Mouse (Mus musculus) A20 (cell line): ENCODE results near the gene Slc25a42.

ENCODE experiments used
- DNase-seq: peaks from one replicate; pipeline ENCODE4 v3.0.0-alpha.2; 2011; ENCODE audit warnings: low read depth, low spot score

Gene Slc25a42

DNA sequence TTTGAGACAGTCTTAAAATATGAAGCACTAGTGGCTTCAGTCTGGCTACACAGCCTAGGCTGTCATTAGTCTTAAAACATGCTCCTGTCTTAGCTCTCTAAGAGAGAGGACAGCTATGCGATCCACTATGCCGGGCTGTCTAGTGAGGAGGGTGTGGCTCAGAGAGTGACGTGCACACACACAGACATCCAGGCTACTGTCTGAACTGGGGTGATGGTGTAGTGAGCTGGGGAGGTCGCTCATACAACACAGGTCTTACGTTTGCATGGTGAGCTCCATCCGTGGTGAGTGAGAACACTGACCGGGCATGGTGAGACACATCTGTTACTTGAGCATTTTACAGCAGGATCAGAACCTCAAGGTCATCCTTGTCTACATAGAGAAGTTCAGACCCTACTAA is 40.9 kb downstream of the Slc25a42 start:
- peak; percentile 81 for DNase-seq

DNA sequence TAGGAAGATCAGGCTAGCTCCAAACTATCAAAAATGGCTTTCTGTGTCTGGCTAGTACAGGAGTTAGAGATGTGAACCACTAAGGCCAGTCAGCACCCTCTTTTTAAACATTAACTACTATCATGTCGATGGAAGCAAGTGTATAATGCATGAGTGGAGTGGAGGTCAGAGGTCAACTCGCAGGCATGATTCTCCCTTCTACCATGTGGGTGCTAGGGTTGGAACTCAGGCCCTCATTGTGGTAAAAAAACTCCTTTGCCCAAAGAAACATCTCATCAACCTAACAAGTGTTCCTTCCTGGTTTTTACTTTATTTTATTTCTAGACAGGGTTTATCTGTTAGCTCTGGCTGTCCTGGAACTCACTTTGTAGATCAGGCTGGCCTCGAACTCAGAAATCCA is 41.4 kb downstream of the Slc25a42 start:
- peak; percentile 36 for DNase-seq

DNA sequence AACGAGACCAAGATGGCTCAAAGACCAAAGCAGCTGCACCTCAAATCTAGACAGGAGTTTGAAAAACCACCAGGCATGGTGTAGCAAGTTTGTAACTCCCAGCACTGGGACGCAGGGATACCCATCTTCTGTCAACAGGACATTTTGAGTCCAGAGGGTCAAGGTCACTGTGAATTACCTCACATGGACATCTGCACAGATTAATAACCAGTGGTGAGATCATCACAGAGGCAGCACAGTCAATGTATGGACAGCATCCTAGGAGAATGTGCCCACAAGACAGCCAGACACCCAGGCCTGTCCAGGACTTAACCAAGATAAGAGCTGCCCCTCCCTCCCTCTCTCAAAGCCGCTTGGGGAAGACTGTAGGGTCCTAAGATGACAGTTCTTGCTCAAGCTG is 42.0 kb downstream of the Slc25a42 start:
- DNase-seq: peak; percentile 42

DNA sequence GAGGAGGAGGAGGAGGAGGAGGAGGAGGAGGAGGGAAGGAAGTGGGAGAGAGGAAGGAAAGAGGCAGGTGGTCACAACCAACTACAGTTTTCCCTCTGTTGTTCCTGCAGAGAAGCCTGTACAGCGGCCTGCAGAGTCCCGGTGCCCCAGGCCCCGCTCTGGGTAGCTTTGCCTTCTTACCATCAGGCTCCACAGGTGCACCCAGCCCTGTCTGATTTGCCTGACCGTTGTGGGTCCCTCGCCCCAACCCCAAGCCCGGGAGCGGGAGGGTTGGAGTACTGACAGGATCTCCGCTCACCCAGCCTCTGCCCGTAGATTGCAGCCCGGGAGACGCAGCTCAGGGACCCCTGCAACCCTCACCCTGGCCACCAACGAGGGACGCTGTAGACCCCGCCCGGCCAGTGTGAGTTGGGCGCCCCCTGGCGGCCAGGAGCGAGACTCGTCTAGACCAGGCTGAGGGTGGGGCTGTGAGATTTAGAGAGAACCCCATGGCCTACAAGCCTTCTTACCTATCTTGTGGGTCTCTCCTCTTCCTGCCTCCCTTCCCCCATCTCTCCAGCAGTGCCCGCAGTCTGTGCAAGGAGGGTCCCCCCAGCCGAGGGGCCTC is 45.5 kb downstream of the Slc25a42 start:
- DNase-seq: peak; percentile 79

DNA sequence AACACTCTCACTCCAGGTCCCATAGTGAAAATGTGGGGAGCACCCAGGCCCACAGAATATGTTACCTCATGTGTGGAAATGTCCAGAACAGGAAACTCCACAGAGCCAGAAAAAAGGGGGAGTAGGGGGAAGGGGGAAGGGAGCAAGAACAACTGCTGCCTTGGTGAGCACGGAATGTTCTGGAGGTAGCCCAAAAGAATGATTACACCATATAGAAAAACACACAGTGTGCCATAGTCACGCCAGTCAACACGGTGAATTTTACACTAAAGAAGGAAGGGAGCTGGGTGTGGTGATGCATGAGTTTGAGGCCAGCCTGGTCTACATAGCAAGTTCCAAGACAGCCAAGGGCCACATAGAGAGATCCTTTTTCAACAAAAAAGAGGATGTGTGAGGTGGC is 48.8 kb downstream of the Slc25a42 start:
- DNase-seq: peak; percentile 73

DNA sequence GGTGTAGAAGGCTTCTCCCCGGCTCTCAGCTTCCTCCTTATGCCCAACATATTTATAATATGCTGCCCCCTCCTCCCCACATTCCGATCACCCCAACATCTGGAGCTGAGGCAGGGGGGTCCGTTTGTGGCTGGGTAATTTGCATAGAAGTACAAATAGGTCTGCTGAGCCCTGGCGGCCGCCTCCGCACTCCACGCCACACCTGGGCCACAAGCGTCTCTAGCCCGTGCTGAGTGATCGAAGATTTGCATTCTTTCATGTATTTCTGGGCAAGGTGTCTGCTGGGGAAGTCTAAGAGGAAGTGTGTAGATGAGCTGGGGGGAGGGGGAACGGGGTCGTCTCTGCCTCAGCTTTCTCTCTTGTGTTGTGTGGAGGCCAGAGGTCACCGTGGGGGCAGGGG is 52.1 kb downstream of the Slc25a42 start:
- DNase-seq: peak; percentile 98

DNA sequence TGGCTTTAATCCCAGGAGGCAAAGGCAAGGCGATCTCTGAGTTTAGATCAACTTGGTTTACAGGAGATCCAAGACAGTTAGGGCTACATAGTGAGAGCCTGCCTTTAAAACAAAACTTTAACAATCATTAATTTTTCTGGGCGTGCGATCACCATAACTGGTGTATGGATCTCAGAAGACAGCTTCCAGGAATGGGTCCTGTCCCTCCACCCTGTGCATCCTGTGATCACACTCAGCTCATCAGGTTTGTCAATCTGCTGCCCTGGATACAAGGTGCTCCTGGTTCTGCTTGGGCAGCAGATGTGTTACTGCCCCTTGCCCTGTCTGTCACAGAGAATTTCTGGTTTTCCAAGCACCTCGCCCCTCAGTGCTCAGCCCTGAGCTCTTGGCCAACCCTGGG is 52.9 kb downstream of the Slc25a42 start:
- DNase-seq: peak; percentile 77

DNA sequence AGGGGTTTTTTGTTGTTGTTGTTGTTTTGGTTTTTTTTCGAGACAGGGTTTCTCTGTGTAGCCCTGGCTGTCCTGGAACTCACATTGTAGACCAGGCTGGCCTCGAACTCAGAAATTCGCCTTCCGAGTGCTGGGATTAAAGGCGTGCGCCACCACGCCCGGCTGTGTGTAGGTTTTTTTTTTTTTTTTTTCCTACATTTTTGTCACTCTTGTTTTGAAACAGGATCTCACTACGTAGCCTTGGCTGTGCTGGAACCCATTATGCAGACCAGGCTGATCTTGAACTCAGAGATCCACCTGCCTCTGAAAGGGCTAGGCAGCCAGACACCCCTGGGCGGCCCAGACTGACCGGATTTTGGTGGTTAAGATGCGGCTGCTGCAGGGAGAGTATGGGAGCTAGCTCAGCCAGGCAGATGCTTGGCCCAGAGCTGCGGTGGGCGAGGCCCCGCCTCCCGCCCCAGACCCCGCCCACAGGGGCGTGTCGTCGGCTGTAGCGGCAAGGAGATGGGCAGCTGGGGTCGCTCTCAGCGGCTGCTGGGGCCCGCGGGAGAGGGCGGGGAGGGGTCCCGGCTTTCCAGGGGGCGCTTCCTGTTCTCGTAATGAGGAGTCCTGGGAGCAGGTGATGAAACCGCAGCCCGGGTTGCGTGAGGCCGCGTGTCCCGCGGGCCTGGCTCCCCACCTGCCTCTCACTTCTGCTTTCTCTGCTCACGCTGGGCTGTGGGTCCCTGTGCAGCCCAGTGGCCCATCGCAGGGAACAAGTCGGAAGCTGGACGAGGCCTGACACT is 53.8 kb downstream of the Slc25a42 start:
- DNase-seq: peak; percentile 99

DNA sequence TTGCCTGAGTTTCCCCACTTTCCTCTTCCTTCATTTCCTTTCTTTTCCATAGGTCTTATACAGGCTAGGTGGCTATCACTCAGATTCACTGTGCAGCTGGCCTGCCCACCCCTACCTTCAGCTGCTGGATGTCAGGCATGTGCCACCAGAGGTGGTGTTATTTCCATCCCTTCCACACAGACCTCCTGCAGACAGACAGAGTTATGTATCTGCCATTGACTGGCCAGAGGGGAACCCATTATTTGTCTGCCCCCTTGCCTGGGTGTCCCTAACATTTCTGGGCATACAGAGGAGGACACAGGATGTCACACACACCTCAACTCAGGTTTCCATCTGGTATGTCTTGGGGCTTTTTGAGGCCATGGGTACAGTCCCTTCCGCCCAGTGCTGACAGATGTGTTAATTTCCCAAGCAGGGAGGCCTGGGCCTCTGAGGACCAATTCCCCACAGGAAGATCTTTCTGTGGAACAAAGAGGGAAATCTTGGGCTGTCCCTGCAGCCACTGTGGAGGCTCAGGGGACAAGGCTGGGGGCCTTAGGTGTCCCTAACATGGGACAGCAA is 54.8 kb downstream of the Slc25a42 start:
- DNase-seq: peak; percentile 72

DNA sequence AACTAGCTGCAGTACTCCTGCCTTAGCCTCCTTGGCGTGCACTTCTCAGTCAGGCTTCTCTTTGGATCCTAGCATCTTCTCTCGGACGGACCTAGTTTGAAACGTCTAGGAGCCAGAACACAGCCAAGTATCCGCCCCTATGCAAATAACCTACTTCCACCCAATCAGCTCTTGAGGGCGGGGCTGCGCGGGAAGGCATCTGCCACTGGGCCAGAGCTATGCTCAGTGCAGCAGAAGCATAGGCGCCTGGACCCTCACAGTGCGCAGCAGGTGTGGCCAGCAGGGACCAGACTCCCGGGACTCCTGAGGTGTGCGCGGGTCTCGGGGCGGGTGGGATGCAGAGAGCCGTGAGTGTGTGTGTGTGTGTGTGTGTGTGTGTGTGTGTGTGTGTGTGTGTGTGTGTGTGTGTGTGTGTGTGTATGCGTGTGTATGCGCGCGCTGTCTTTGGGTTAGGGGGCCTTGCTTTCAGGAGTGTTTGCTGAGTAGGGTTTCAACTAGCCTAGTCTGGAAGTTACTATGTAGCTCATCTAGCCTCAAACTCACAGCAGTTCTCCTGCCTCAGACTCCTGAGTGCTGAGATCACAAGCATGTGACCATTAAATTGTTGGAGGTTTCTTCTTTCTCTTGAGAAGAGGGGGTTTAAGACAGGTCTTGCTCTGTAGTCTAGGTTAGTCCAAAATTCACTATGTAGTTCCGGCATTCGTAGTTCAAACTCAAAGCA is 59.4 kb downstream of the Slc25a42 start:
- DNase-seq: peak; percentile 97

DNA sequence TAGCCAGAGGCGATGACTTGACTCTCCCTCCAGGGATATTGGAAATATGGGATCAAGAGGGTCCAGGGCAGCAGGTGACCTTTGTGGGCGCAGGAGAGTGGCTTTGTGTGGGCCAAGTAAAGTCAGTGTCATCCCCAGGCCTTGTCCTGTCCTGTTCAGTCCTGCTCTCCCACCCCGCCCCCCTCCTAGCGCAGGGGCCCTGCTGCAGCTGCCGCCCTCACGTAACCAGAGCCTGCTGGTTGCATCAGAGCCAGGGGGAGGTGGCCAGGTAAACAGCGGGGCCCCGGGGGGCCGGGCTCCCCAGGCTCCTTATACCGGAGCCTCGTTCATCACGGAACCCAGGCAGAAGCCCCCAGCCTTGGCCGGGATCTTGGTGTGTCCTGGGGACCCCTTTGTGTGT is 61.9 kb downstream of the Slc25a42 start:
- peak; percentile 96 for DNase-seq

DNA sequence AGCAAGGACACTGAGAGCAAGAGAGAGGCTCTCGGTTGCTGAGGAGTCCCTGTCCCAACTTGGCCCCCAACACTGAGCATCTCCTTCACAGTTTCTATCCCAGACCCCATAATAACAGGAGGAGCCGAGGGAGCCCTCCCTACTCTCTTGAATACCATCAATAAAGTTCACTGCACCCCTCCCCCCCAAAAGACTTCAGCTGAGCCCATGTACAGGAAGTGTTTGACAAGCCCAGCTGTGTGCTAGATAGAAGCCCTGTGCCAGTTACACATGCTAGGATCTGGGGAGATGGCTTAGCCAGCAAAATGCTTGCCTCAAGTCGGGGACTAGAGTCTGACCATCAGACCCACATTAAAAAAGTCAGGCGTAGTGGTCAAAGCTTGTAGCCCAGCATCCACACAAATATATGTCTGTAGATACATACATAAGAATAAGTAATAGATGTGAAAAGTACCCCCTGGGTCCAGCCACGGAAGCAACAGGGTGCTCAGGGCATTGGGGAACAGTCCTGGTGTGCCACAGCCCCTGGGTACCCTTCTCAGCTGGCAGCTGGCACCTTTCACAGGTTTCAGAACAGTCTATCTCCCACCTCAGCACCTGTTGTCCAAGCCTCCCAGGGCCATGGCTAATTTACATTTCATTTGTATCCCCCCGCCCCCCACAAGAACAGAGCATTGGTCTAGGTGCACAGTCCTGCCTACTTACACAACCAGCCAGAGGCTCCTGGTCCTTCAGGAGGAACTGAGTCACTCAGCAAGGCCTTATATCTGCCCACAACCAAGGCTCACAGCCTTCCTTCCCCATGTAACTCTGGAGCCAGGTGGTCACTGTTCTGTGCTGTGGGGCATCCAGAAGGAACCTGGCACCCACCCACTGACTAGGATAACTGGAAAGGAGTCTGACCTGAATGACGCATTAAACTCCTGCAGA is 64.2 kb downstream of the Slc25a42 start:
- DNase-seq: peak; percentile 83

DNA sequence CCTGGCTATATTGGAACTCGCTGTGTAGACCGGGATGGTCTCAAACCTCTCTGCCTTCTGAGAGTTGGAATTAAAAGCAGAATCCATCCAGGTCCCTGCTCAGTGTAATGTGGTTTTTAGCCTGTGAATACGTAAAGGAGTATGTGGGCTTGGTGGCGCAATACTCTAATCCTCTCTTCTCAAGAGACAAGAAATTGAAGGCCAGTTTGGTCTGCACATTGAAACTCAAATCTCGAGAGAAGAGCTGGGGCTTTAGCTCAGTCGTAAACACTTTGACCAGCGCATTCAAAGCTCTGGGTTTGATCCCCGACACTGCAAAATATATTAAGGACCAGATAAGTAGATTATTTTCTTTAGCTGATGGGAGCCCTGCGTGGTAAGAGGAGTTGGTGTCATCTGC is 72.1 kb downstream of the Slc25a42 start:
- DNase-seq: no peak

DNA sequence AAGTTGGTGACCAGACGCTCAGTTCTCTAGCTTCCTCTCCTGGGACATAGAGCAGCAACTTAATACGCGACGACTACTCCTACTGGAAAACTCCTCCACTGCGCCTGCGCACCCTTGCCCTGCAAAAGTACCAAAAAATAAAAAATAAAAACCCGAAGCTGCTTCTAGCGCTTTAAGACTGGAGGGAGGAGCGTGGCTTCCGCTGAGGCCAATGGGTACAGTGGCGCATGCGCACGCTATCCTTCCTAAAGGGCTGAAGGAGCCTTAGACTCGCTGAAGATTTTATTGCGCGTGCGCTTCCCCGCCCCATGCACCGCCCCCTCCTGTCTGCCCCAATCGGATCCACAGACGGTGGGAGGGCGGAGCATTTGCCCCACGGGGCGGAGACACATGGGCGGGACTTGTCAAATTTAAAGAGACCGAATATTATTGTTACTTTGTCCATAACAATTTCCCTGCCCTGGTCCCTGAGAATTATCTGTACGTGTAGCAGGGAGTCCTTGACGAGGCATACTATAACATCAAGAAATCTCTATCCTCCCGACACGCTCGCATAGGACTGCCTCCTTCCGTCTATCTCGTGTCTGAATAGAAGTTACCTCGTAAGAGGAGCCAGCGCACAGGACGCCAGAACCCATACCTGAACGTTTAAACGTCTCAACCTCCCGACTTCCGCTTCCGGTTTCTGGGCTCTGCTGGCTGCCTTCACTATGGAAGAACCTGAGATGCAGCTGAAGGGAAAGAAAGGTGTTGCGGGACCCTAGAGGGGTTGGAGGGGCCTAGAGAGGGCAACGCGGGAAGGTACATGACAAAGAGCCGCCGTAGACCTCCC is 72.9 kb downstream of the Slc25a42 start, which contains the start of the genes Rfxank, Borcs8 and Mef2b:
Rfxank (minus strand) TSS at position 129 of the 832 bp plus-strand sequence.
Borcs8 (plus strand) TSS at position 474 of the 832 bp plus-strand sequence.
Mef2b (plus strand) TSS at position 686 of the 832 bp plus-strand sequence.
- DNase-seq: peak; percentile 100

DNA sequence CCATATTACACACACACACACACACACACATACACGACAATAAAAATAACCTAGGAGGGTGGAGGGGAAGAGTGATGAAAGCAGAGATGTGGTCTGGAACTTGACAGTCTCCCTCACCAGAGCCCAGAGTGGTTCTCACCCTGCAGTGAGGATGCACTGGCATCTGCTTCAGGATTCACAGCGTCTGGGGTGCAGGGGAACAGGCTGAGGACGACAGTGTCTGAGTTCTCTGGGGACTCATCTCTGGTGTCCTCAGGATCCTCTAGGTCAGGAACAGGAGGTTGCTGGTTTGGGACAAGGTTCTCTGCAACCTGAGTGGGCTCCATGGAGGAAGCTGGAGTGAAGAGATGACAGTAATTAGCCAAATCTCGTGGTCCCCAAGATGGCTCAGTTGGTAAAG is 74.2 kb downstream of the Slc25a42 start:
- no peak for DNase-seq

DNA sequence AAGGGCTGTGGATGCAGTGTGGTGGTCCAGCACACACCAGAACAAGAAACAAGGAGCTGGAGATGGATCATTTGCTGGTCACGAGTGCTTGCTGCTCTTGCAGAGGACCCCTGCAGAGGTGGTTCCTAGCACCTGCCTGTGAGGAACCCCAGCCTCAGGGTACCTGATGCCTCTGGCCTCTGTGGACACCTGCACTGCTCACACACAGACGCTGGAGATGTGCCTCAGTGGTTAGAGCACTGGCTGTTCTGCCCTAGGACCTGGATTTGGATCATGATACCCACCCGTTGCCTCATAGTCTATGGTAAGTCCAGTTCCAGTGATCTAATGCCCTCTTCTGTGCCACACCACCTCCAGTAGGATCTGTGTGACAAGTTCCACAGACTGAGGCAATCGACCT is 75.5 kb downstream of the Slc25a42 start:
- DNase-seq: no peak

DNA sequence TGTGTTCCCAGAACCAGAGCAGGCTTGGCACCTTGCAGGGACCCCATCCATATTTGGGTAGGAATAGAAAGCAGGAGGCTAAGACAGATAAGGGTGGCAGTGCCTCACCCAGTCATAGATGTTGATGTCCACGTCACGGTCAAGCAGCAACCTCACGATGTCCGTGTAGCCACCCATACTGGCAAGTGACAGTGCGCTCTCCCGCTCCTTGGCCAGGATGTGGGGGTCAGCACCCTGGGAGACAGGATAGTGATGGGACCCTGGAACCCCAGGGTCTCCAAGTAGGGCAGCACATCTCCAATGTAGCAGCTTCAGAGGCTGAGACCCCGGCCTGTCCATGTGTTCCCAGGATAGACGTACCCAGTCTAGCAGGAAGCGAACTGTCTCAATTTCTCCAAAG is 77.2 kb downstream of the Slc25a42 start:
- no peak for DNase-seq
